Mouse (Mus musculus) adrenal gland, postnatal 4 days (tissue): ENCODE data around the gene Prkcz. TPM values are rescaled to one million over a fixed set of nuclear protein-coding genes. Genes with fewer than 3 reads are reported as not detected.

Source experiments
- DNase-seq, 2 experiments: peaks; one replicate each; pipeline ENCODE4 v3.0.0; 2021 to 2022; ENCODE audit warnings: low spot score in 2 of 2, mixed read lengths in 2 of 2
- long read RNA-seq, 2 experiments: library from polyadenylated mRNA; stranded (forward); transcript quantifications; one replicate each; pipeline ENCODE4 v2.0.0; 2021
- total RNA-seq, 2 experiments: library from RNA; stranded (reverse); gene quantifications; 2 replicates each; pipeline ENCODE4 v1.2.3; 2021

Prkcz gene
- total RNA-seq = 10 to 100 TPM in 1 of 2 experiments, 1 to 10 TPM in 1; 7.8 to 10.3 TPM
- long read RNA-seq, experiment 1, full-length matches to known transcripts = 1 of 5 reads
- long read RNA-seq, experiment 1, partial matches to known transcripts = 3 of 5 reads
- long read RNA-seq, experiment 1, other reads (novel, unspliced or antisense) = 1 of 5 reads
- long read RNA-seq, experiment 2, full-length matches to known transcripts = 13 of 32 reads
- long read RNA-seq, experiment 2, partial matches to known transcripts = 13 of 32 reads
- long read RNA-seq, experiment 2, other reads (novel, unspliced or antisense) = 6 of 32 reads

GRCm38 (mm10) chr4:155361303-155361791 is at the start of gene Prkcz:
TSS of gene Prkcz (minus strand) at chr4:155361361.
- peak in 1 of 2 experiments; percentile 40 for DNase-seq

GRCm38 (mm10) chr4:155409058-155409776 is 48.1 kb upstream of the Prkcz start, which contains the start of gene Cfap74:
TSS of gene Cfap74 (plus strand) at chr4:155409190.
- DNase-seq = peak; percentile 10 to 33

- DNase-seq = no peak
Measured at GRCm38 (mm10) chr4:155408695-155409057, 47.5 kb upstream of the Prkcz start.

GRCm38 (mm10) chr4:155402489-155402888 is 41.3 kb upstream of the Prkcz start:
- DNase-seq = no peak

GRCm38 (mm10) chr4:155401121-155401520 is 40.0 kb upstream of the Prkcz start:
- no peak for DNase-seq

- no peak for DNase-seq
Measured at GRCm38 (mm10) chr4:155398222-155398540, 37.0 kb upstream of the Prkcz start.

- DNase-seq = peak; percentile 33 to 39
Measured at GRCm38 (mm10) chr4:155397511-155398221, 36.5 kb upstream of the Prkcz start, which contains the start of gene Gabrd. TSS of gene Gabrd (minus strand) at chr4:155398112.

- no peak for DNase-seq
Measured at GRCm38 (mm10) chr4:155396751-155397150, 35.6 kb upstream of the Prkcz start.

GRCm38 (mm10) chr4:155395471-155395870 is 34.3 kb upstream of the Prkcz start:
- no peak for DNase-seq

GRCm38 (mm10) chr4:155387166-155387565 is 26.0 kb upstream of the Prkcz start:
- DNase-seq = no peak

GRCm38 (mm10) chr4:155383326-155383725 is 22.2 kb upstream of the Prkcz start:
- no peak for DNase-seq

GRCm38 (mm10) chr4:155382752-155383151 is 21.6 kb upstream of the Prkcz start:
- no peak for DNase-seq

- DNase-seq = no peak
Measured at GRCm38 (mm10) chr4:155381974-155382373, 20.8 kb upstream of the Prkcz start.

GRCm38 (mm10) chr4:155371797-155372735 is 10.9 kb upstream of the Prkcz start:
- DNase-seq = no peak

- no peak for DNase-seq
Measured at GRCm38 (mm10) chr4:155370737-155371715, 9.9 kb upstream of the Prkcz start.

- peak; percentile 69 to 70 for DNase-seq
Measured at GRCm38 (mm10) chr4:155368684-155369083, 7.5 kb upstream of the Prkcz start.

- DNase-seq = no peak
Measured at GRCm38 (mm10) chr4:155367739-155368138, 6.6 kb upstream of the Prkcz start.

- no peak for DNase-seq
Measured at GRCm38 (mm10) chr4:155366784-155367183, 5.6 kb upstream of the Prkcz start.

- no peak for DNase-seq
Measured at GRCm38 (mm10) chr4:155362443-155362842, 1.3 kb upstream of the Prkcz start.
